Mouse (Mus musculus) liver, embryonic 14.5 days (tissue): ENCODE results near the gene Dhrs2.

Source experiments
- CTCF ChIP-seq: IDR thresholded peaks from 2 replicates; pipeline ENCODE4 v1.5.1; 2016; ENCODE audit warnings: antibody characterized with exemption, low read depth, control low read depth
- EP300 ChIP-seq: IDR thresholded peaks from 2 replicates; pipeline ENCODE4 v1.6.1; 2016; ENCODE audit warnings: antibody characterized with exemption, low read depth

DNA sequence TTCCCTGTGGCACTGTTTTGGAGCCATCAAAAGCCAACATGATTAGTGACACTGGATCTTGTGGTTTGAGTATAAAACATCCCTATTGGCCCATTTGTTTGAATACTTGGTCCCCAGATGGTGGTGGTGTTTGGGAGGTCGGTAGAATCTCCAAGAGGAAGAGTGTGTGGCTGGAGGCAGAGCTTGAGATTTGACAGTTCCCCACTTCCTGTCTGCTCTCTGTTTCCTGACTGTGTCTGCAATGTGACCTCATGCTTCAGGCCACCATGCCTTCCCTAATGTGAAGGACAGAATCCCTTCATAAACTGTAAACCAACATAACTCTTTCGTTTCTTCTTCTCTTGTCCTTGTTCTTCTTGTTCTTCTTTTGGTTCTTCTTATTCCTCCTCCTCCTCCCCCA is 24.7 kb upstream of the Dhrs2 start:
- TF ChIP-seq CTCF = no peak
- no peak for TF ChIP-seq EP300
